Mouse (Mus musculus) small intestine, adult 2 months (tissue): ENCODE measurements around the gene Idh3g. TPM values are rescaled to one million over a fixed set of nuclear protein-coding genes. Genes with fewer than 3 reads are reported as not detected.
A peak's percentile ranks its signal among the peaks of the same experiment; 100 is the strongest.

Experiments used
- H3K27ac ChIP-seq: fragments of 200-500 bp; 2 replicates; pipeline ENCODE4 v1.5.1; 2012; ENCODE audit warnings: low read depth, low read length, control low read depth, inconsistent platforms; ENCODE audit not compliant: insufficient read depth
- H3K27me3 ChIP-seq: fragments of 200-500 bp; 2 replicates; pipeline ENCODE4 v1.6.1; 2012; ENCODE audit warnings: mild to moderate bottlenecking, moderate library complexity, low read length, inconsistent platforms; ENCODE audit not compliant: control insufficient read depth, insufficient read depth
- H3K36me3 ChIP-seq: fragments of 200-500 bp; 2 replicates; pipeline ENCODE4 v1.6.1; 2012; ENCODE audit warnings: mild to moderate bottlenecking, low read length, control low read depth, inconsistent platforms; ENCODE audit not compliant: control insufficient read depth, insufficient read depth
- H3K4me1 ChIP-seq: fragments of 200-500 bp; 2 replicates; pipeline ENCODE4 v1.6.1; 2012; ENCODE audit warnings: low read length, inconsistent platforms, mixed read lengths; ENCODE audit not compliant: control insufficient read depth, insufficient read depth, insufficient read length
- H3K4me3 ChIP-seq: fragments of 200-500 bp; 2 replicates; pipeline ENCODE4 v1.5.1; 2012; ENCODE audit warnings: low read depth, mild to moderate bottlenecking, control low read depth, inconsistent platforms, low read length, moderate library complexity
- CTCF ChIP-seq: fragments of 200-500 bp; IDR thresholded peaks from 2 replicates; pipeline ENCODE4 v1.5.1; 2012; ENCODE audit warnings: low read depth, mild to moderate bottlenecking, control low read depth, inconsistent platforms, low read length, moderate library complexity, mixed read lengths; ENCODE audit not compliant: insufficient replicate concordance, insufficient read length; ENCODE audit errors: extremely low read depth
- POLR2A ChIP-seq: fragments of 200-500 bp; IDR thresholded peaks from 2 replicates; pipeline ENCODE4 v1.6.1; 2012; ENCODE audit warnings: low read depth, mild to moderate bottlenecking, control low read depth, inconsistent platforms, low read length, moderate library complexity
- WGBS: fragments of 180-500 bp; shearing (Covaris S2); methylation state at CpG from one replicate; pipeline ENCODE4 v1.1.7; 2018; 5-methylcytosine and 5-hydroxymethylcytosine counted together
- polyA plus RNA-seq: library from polyadenylated mRNA; depleted of rRNA; stranded (reverse); fragments of >200 nt; gene quantifications from 2 replicates; pipeline ENCODE4 v1.2.3, GENCODE M21; 2012

The Idh3g gene
- polyA plus RNA-seq, 1 experiment, result 266 TPM

GRCm38 (mm10) chrX:73782227-73782626, 4.5 kb downstream of the Idh3g start:
- Histone ChIP-seq H3K4me3 (no peak overlapping the region), H3K36me3 (peaks cover 38% of the 10 kb centered on the region), H3K27me3 (no peaks in the 10 kb centered on the region), H3K4me1 (peaks cover 4% of the 10 kb centered on the region; the same call in 1 of the 2 replicates), H3K27ac (no peak overlapping the region)
- WGBS, result 83% methylated on average over 3 of the region's 3 CpGs
- TF ChIP-seq CTCF (no peak), POLR2A (no peak)

GRCm38 (mm10) chrX:73774802-73775483, 11.8 kb downstream of the Idh3g start:
- TF ChIP-seq CTCF, result no peak
- no peak for TF ChIP-seq POLR2A
- H3K27ac ChIP-seq, result no peak overlapping the region; the same call in 1 of the 2 replicates
- 71% methylated on average over 10 of the region's 10 CpGs for WGBS

GRCm38 (mm10) chrX:73774168-73774760, 12.4 kb downstream of the Idh3g start, which contains the start of gene Srpk3:
Gene Srpk3 (plus strand): TSS chrX:73774405.
- 39% methylated on average over 9 of the region's 9 CpGs for WGBS
- Histone ChIP-seq H3K4me1 (no peaks in the 10 kb centered on the region), H3K27me3 (no peaks in the 10 kb centered on the region), H3K4me3 (peak within 1 kb of the TSS; percentile 27), H3K36me3 (peaks cover 15% of the 10 kb centered on the region), H3K27ac (no peak within 1 kb of the TSS; the same call in 1 of the 2 replicates)
- no peak for TF ChIP-seq POLR2A
- TF ChIP-seq CTCF, result no peak

More at GRCm38 (mm10) chrX:73774802-73775483, 11.8 kb downstream of the Idh3g start:
- Histone ChIP-seq H3K36me3 (peaks cover 19% of the 10 kb centered on the region), H3K4me3 (no peak overlapping the region), H3K27me3 (no peaks in the 10 kb centered on the region), H3K4me1 (no peaks in the 10 kb centered on the region)

GRCm38 (mm10) chrX:73767267-73767666, 19.4 kb downstream of the Idh3g start:
- H3K4me3 ChIP-seq, result no peak overlapping the region
- no peak for TF ChIP-seq POLR2A
- peak; percentile 12; the same call in 1 of the 2 replicates for TF ChIP-seq CTCF
- H3K27me3 ChIP-seq, result no peaks in the 10 kb centered on the region
- H3K27ac ChIP-seq, result no peak overlapping the region
- no peaks in the 10 kb centered on the region for H3K36me3 ChIP-seq
- 69% methylated on average over 9 of the region's 9 CpGs for WGBS
- peaks cover 3% of the 10 kb centered on the region; the same call in 1 of the 2 replicates for H3K4me1 ChIP-seq

GRCm38 (mm10) chrX:73765311-73765710, 21.4 kb downstream of the Idh3g start:
- Histone ChIP-seq H3K4me1 (peaks cover 3% of the 10 kb centered on the region; the same call in 1 of the 2 replicates), H3K27me3 (no peaks in the 10 kb centered on the region), H3K27ac (no peak overlapping the region), H3K4me3 (no peak overlapping the region), H3K36me3 (no peaks in the 10 kb centered on the region)
- TF ChIP-seq POLR2A (no peak), CTCF (no peak)
- 59% methylated on average over 1 of the region's 1 CpGs for WGBS

- no peak overlapping the region for H3K4me3 ChIP-seq
- TF ChIP-seq POLR2A, result no peak
- no peak for TF ChIP-seq CTCF
- no peaks in the 10 kb centered on the region for H3K27me3 ChIP-seq
- 76% methylated on average over 13 of the region's 13 CpGs for WGBS
- H3K36me3 ChIP-seq, result no peaks in the 10 kb centered on the region
- H3K4me1 ChIP-seq, result no peaks in the 10 kb centered on the region
- H3K27ac ChIP-seq, result no peak overlapping the region
Measured at GRCm38 (mm10) chrX:73758611-73759290, 27.9 kb downstream of the Idh3g start.
